Mouse (Mus musculus) embryonic fibroblast, embryonic 13.5 days (primary cell): Measurements from ENCODE around the gene Bmp10.

Source experiments
- CTCF ChIP-seq: IDR thresholded peaks from 2 replicates; pipeline ENCODE4 v1.5.1; 2011; ENCODE audit warnings: mild to moderate bottlenecking, control low read depth, low read length, moderate library complexity, borderline replicate concordance; ENCODE audit not compliant: insufficient read depth
- POLR2A ChIP-seq: IDR thresholded peaks from 2 replicates; pipeline ENCODE4 v1.6.1; 2011; ENCODE audit warnings: low read depth, mild to moderate bottlenecking, control low read depth, low read length, moderate library complexity

- no peak for TF ChIP-seq CTCF
- TF ChIP-seq POLR2A, result no peak
These were observed 6.5 kb upstream of the Bmp10 start for GRCm38 (mm10) chr6:87422304-87422703.
